Mouse (Mus musculus) forebrain, postnatal 0 days (tissue): ENCODE data around the gene Aff1. TPM values are rescaled to one million over a fixed set of nuclear protein-coding genes. Genes with fewer than 3 reads are reported as not detected.

Experiments
- ATAC-seq: fragments of 200-750 bp; cut with Nextera tagmentation; 2 replicates; pipeline ENCODE4 v1.8.0; 2017; ENCODE audit warnings: mild to moderate bottlenecking, moderate library complexity
- DNase-seq: peaks from one replicate; pipeline ENCODE4 v3.0.0-alpha.2; 2015
- H3K27ac ChIP-seq: fragments of 300-500 bp; sonication (generic); 2 replicates; pipeline ENCODE4 v1.5.1; 2014; ENCODE audit warnings: low read depth, mild to moderate bottlenecking, antibody characterized with exemption, low read length, moderate library complexity, mixed read lengths
- H3K27me3 ChIP-seq: fragments of 300-500 bp; sonication (generic); 2 replicates; pipeline ENCODE4 v1.6.1; 2014; ENCODE audit warnings: mild to moderate bottlenecking, low read length, mixed read lengths; ENCODE audit not compliant: insufficient read depth
- H3K36me3 ChIP-seq: fragments of 300-500 bp; sonication (generic); 2 replicates; pipeline ENCODE4 v1.6.1; 2014; ENCODE audit warnings: mild to moderate bottlenecking, moderate library complexity; ENCODE audit not compliant: insufficient read depth
- H3K4me1 ChIP-seq: fragments of 300-500 bp; sonication (generic); 2 replicates; pipeline ENCODE4 v1.6.1; 2014; ENCODE audit warnings: antibody characterized with exemption; ENCODE audit not compliant: insufficient read depth
- H3K4me2 ChIP-seq: fragments of 300-500 bp; sonication (generic); 2 replicates; pipeline ENCODE4 v1.6.1; 2014; ENCODE audit warnings: low read depth, mild to moderate bottlenecking, moderate library complexity
- H3K4me3 ChIP-seq: fragments of 300-500 bp; sonication (generic); 2 replicates; pipeline ENCODE4 v1.5.1; 2014; ENCODE audit warnings: low read depth, low read length, mixed read lengths
- H3K9ac ChIP-seq: fragments of 300-500 bp; sonication (generic); 2 replicates; pipeline ENCODE4 v1.6.1; 2014; ENCODE audit warnings: mild to moderate bottlenecking
- H3K9me3 ChIP-seq: fragments of 300-500 bp; sonication (generic); 2 replicates; pipeline ENCODE4 v1.6.1; 2016; ENCODE audit warnings: low read length
- CTCF ChIP-seq: sonication (generic); IDR thresholded peaks from 2 replicates; pipeline ENCODE4 v1.5.1; 2016; ENCODE audit warnings: antibody characterized with exemption, control low read depth, low read depth
- WGBS: fragments of 180-500 bp; shearing (Covaris S2); extraction: QIAGEN DNeasy Blood & Tissue Kit; methylation state at CpG from one replicate; pipeline ENCODE4 v1.1.7; 2014; 5-methylcytosine and 5-hydroxymethylcytosine counted together
- polyA plus RNA-seq: library from polyadenylated mRNA; unstranded; fragments of >200 nt; fragmentation: Nextera tagmentation; extraction: Ambion mirVana; gene quantifications from 2 replicates; pipeline ENCODE4 v1.2.1, GENCODE M21; 2015
- total RNA-seq: library from RNA; depleted of rRNA; stranded (reverse); fragments of >200 nt; gene quantifications from 2 replicates; pipeline ENCODE4 v1.2.3, GENCODE M21; 2014

Aff1 gene
- total and polyA plus RNA-seq, 2 experiments from 2014 or later = 1.0 to 4.0 TPM

- Histone ChIP-seq H3K4me2 (no peak overlapping the region), H3K27ac (no peak overlapping the region), H3K36me3 (no peaks in the 10 kb centered on the region), H3K9ac (no peak overlapping the region), H3K9me3 (no peaks in the 10 kb centered on the region), H3K4me1 (no peaks in the 10 kb centered on the region), H3K4me3 (no peak overlapping the region), H3K27me3 (no peaks in the 10 kb centered on the region)
- DNase-seq (no peak), ATAC-seq (no peak)
- 68% methylated on average over 3 of the region's 3 CpGs for WGBS
- no peak for TF ChIP-seq CTCF
Measured at GRCm38 (mm10) chr5:103701466-103701865, 9.3 kb downstream of the Aff1 start.

DNA sequence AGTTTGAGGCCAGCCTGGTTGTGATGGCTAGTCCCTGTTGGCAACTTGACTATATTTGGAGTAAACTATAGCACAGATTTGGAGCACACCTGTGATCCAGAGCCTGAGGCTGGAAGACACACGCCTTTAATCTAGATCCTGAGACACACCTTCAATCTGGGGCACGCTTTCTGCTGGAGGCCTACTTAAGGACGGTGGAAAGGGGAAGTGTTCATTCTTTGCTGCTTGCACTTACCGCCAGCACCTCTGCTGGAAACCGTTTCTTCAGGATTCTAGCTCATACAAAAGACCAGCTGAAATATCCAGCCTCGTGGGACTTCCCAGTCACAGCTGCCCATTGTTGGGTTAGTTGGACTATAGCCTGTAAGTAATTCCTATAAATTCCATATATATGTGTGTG is 10.4 kb downstream of the Aff1 start:
- WGBS = 81% methylated on average over 6 of the region's 6 CpGs
- DNase-seq = no peak

GRCm38 (mm10) chr5:103705331-103705730 is 13.2 kb downstream of the Aff1 start:
- Histone ChIP-seq H3K4me1 (no peaks in the 10 kb centered on the region), H3K36me3 (no peaks in the 10 kb centered on the region), H3K27me3 (no peaks in the 10 kb centered on the region), H3K27ac (no peak overlapping the region), H3K9me3 (no peaks in the 10 kb centered on the region), H3K9ac (no peak overlapping the region), H3K4me2 (no peak overlapping the region), H3K4me3 (no peak overlapping the region)
- ATAC-seq (no peak), DNase-seq (no peak)
- 96% methylated on average over 4 of the region's 4 CpGs for WGBS
- no peak for TF ChIP-seq CTCF

More for the DNA sequence above, 10.4 kb downstream of the Aff1 start:
- no peaks in the 10 kb centered on the region for H3K36me3 ChIP-seq
- H3K27ac ChIP-seq = no peak overlapping the region
- no peak for TF ChIP-seq CTCF
- H3K27me3 ChIP-seq = no peaks in the 10 kb centered on the region
- ATAC-seq = no peak
- no peak overlapping the region for H3K4me2 ChIP-seq
- no peaks in the 10 kb centered on the region for H3K4me1 ChIP-seq
- H3K9ac ChIP-seq = no peak overlapping the region
- no peaks in the 10 kb centered on the region for H3K9me3 ChIP-seq
- no peak overlapping the region for H3K4me3 ChIP-seq

- no peak for DNase-seq
- Histone ChIP-seq H3K27me3 (no peaks in the 10 kb centered on the region), H3K9ac (no peak overlapping the region), H3K36me3 (no peaks in the 10 kb centered on the region), H3K4me3 (no peak overlapping the region), H3K9me3 (no peaks in the 10 kb centered on the region), H3K4me1 (no peaks in the 10 kb centered on the region), H3K27ac (no peak overlapping the region), H3K4me2 (no peak overlapping the region)
- no peak for ATAC-seq
- 92% methylated on average over 1 of the region's 1 CpGs for WGBS
- no peak for TF ChIP-seq CTCF
Measured at GRCm38 (mm10) chr5:103705874-103706273, 13.7 kb downstream of the Aff1 start.

- 86% methylated on average over 3 of the region's 3 CpGs for WGBS
- no peaks in the 10 kb centered on the region for H3K36me3 ChIP-seq
- ATAC-seq (no peak), DNase-seq (no peak)
- no peak overlapping the region for H3K4me2 ChIP-seq
- no peaks in the 10 kb centered on the region for H3K4me1 ChIP-seq
- H3K4me3 ChIP-seq = no peak overlapping the region
- H3K9ac ChIP-seq = no peak overlapping the region
- no peak for TF ChIP-seq CTCF
- no peaks in the 10 kb centered on the region for H3K9me3 ChIP-seq
- H3K27me3 ChIP-seq = no peaks in the 10 kb centered on the region
- no peak overlapping the region for H3K27ac ChIP-seq
Measured at GRCm38 (mm10) chr5:103709044-103709443, 16.9 kb downstream of the Aff1 start.

- no peak overlapping the region for H3K4me3 ChIP-seq
- DNase-seq (no peak), ATAC-seq (no peak; the same call in 1 of the 2 replicates)
- no peaks in the 10 kb centered on the region for H3K27me3 ChIP-seq
- no peak overlapping the region for H3K4me2 ChIP-seq
- no peak overlapping the region for H3K9ac ChIP-seq
- no peaks in the 10 kb centered on the region for H3K4me1 ChIP-seq
- TF ChIP-seq CTCF = no peak
- H3K36me3 ChIP-seq = no peaks in the 10 kb centered on the region
- H3K27ac ChIP-seq = no peak overlapping the region
- H3K9me3 ChIP-seq = no peaks in the 10 kb centered on the region
- WGBS = 67% methylated on average over 2 of the region's 2 CpGs
Measured at GRCm38 (mm10) chr5:103711886-103712285, 19.7 kb downstream of the Aff1 start.

DNA sequence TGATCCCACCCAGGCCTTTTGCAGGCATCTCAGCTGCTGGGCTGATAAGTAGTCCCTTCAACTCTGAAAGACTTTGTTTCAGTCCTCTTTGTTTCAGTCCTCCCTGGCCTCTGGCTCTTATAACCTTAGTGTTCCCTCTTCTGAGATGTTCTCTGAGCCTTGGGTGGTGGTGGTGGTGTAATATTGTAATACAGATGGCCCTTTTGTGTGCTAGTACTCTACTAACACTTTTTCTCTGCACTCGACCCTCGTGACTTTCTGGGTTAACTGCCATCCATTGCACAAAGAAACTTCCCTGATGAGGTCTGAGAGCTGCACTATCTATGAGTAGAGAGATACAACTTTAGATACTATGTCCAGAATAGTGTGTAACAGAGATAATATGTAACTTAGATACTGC is 21.2 kb downstream of the Aff1 start:
- H3K27me3 ChIP-seq = no peaks in the 10 kb centered on the region
- WGBS = 63% methylated on average over 2 of the region's 2 CpGs
- no peaks in the 10 kb centered on the region for H3K36me3 ChIP-seq
- no peak overlapping the region for H3K4me3 ChIP-seq
- no peak overlapping the region for H3K27ac ChIP-seq
- DNase-seq (no peak), ATAC-seq (no peak)
- H3K4me2 ChIP-seq = no peak overlapping the region
- no peak overlapping the region for H3K9ac ChIP-seq
- H3K9me3 ChIP-seq = no peaks in the 10 kb centered on the region
- H3K4me1 ChIP-seq = no peaks in the 10 kb centered on the region
- no peak for TF ChIP-seq CTCF

DNA sequence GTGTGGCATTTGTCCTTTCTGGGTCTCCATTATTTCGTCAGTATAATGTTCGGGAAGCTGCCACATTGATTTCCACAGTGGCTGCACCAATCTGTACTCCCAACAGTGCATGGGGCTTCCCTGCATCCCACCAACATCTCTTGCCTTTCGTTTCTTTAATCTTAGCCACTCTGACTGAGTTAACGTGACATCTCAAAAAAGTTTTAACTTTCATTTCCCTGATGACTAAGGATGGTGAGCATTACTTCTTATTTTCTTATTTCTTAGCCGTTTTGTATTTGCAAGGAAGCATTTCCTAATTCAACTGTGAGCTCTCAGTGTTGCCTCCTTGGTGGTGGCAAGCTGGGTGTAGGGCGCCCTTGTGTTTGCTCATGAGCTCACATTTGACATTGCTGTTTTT is 22.8 kb downstream of the Aff1 start:
- H3K9ac ChIP-seq = no peak overlapping the region

More for the DNA sequence above, 22.8 kb downstream of the Aff1 start:
- Histone ChIP-seq H3K27ac (no peak overlapping the region), H3K36me3 (no peaks in the 10 kb centered on the region), H3K4me3 (no peak overlapping the region), H3K4me1 (no peaks in the 10 kb centered on the region), H3K27me3 (no peaks in the 10 kb centered on the region), H3K9me3 (no peaks in the 10 kb centered on the region), H3K4me2 (no peak overlapping the region)
- ATAC-seq (no peak), DNase-seq (no peak)
- 89% methylated on average over 6 of the region's 6 CpGs for WGBS
- TF ChIP-seq CTCF = no peak
